Mouse (Mus musculus) liver, embryonic 16.5 days (tissue): ENCODE results near the gene Mipol1. TPM values are rescaled to one million over a fixed set of nuclear protein-coding genes. Genes with fewer than 3 reads are reported as not detected.

ENCODE experiments used
- ATAC-seq: fragments of 200-750 bp; cut with Nextera tagmentation; 2 replicates; pipeline ENCODE4 v1.8.0; 2017; ENCODE audit warnings: low read depth, mild to moderate bottlenecking, moderate number of reproducible peaks, moderate library complexity
- H3K27ac ChIP-seq: fragments of 300-500 bp; sonication (generic); 2 replicates; pipeline ENCODE4 v1.5.1; 2014; ENCODE audit warnings: mild to moderate bottlenecking, low read length
- H3K27me3 ChIP-seq: fragments of 300-500 bp; sonication (generic); 2 replicates; pipeline ENCODE4 v1.6.1; 2014; ENCODE audit warnings: low read depth, low read length, mixed read lengths; ENCODE audit not compliant: control insufficient read depth, insufficient read depth
- H3K36me3 ChIP-seq: fragments of 300-500 bp; sonication (generic); 2 replicates; pipeline ENCODE4 v1.6.1; 2014; ENCODE audit warnings: mild to moderate bottlenecking; ENCODE audit not compliant: control insufficient read depth, insufficient read depth
- H3K4me1 ChIP-seq: fragments of 300-500 bp; sonication (generic); 2 replicates; pipeline ENCODE4 v1.6.1; 2014; ENCODE audit warnings: low read depth, low read length, mixed read lengths; ENCODE audit not compliant: control insufficient read depth
- H3K4me2 ChIP-seq: fragments of 300-500 bp; sonication (generic); 2 replicates; pipeline ENCODE4 v1.6.1; 2014; ENCODE audit warnings: low read depth, low read length, mixed read lengths
- H3K4me3 ChIP-seq: fragments of 300-500 bp; sonication (generic); 2 replicates; pipeline ENCODE4 v1.5.1; 2014; ENCODE audit warnings: low read depth, mild to moderate bottlenecking, low read length
- H3K9ac ChIP-seq: fragments of 300-500 bp; sonication (generic); 2 replicates; pipeline ENCODE4 v1.6.1; 2014; ENCODE audit warnings: low read depth, low read length
- H3K9me3 ChIP-seq: fragments of 300-500 bp; sonication (generic); replicated peaks from 2 replicates; pipeline ENCODE4 v1.6.1; 2016; ENCODE audit warnings: low read length; ENCODE audit not compliant: control insufficient read depth
- WGBS: fragments of 180-500 bp; shearing (Covaris S2); extraction: QIAGEN DNeasy Blood & Tissue Kit; methylation state at CpG from one replicate; pipeline ENCODE4 v1.1.7; 2014; ENCODE audit not compliant: insufficient replicate concordance; 5-methylcytosine and 5-hydroxymethylcytosine counted together
- polyA plus RNA-seq: library from polyadenylated mRNA; unstranded; fragments of >200 nt; fragmentation: Nextera tagmentation; extraction: Ambion mirVana; gene quantifications from 2 replicates; pipeline ENCODE4 v1.2.1, GENCODE M21; 2015

Gene Mipol1
- polyA plus RNA-seq, 1 experiment from 2014 or later = 2.7 TPM

GRCm38 (mm10) chr12:57285303-57286059, 55.3 kb downstream of the Mipol1 start:
- Histone ChIP-seq H3K4me3 (no peak overlapping the region), H3K27me3 (no peaks in the 10 kb centered on the region), H3K4me2 (no peak overlapping the region), H3K4me1 (no peaks in the 10 kb centered on the region), H3K27ac (no peak overlapping the region), H3K36me3 (no peaks in the 10 kb centered on the region), H3K9me3 (no peaks in the 10 kb centered on the region), H3K9ac (no peak overlapping the region)
- 59% methylated on average over 5 of the region's 5 CpGs for WGBS
- no peak for ATAC-seq

- no peaks in the 10 kb centered on the region for H3K36me3 ChIP-seq
- H3K9me3 ChIP-seq = no peaks in the 10 kb centered on the region
- H3K27ac ChIP-seq = no peak overlapping the region
- WGBS = 85% methylated on average over 4 of the region's 4 CpGs
- no peak overlapping the region for H3K4me2 ChIP-seq
- H3K4me3 ChIP-seq = no peak overlapping the region
- ATAC-seq = no peak
- no peak overlapping the region for H3K9ac ChIP-seq
- H3K27me3 ChIP-seq = no peaks in the 10 kb centered on the region
- H3K4me1 ChIP-seq = no peaks in the 10 kb centered on the region
These were observed 77.1 kb downstream of the Mipol1 start for GRCm38 (mm10) chr12:57307337-57307736.

- no peak overlapping the region for H3K4me2 ChIP-seq
- H3K4me3 ChIP-seq = no peak overlapping the region
- no peaks in the 10 kb centered on the region for H3K36me3 ChIP-seq
- H3K27me3 ChIP-seq = no peaks in the 10 kb centered on the region
- H3K27ac ChIP-seq = no peak overlapping the region
- ATAC-seq = no peak
- WGBS = 47% methylated on average over 1 of the region's 1 CpGs
- no peaks in the 10 kb centered on the region for H3K4me1 ChIP-seq
- H3K9me3 ChIP-seq = no peaks in the 10 kb centered on the region
- no peak overlapping the region for H3K9ac ChIP-seq
These were observed 77.5 kb downstream of the Mipol1 start for GRCm38 (mm10) chr12:57307748-57308147.

GRCm38 (mm10) chr12:57339053-57339452, 108.8 kb downstream of the Mipol1 start:
- H3K27me3 ChIP-seq = no peaks in the 10 kb centered on the region
- ATAC-seq = no peak
- WGBS = 52% methylated on average over 1 of the region's 1 CpGs
- no peak overlapping the region for H3K4me2 ChIP-seq
- H3K4me1 ChIP-seq = no peaks in the 10 kb centered on the region
- H3K27ac ChIP-seq = no peak overlapping the region
- no peaks in the 10 kb centered on the region for H3K36me3 ChIP-seq
- H3K4me3 ChIP-seq = no peak overlapping the region
- no peaks in the 10 kb centered on the region for H3K9me3 ChIP-seq
- H3K9ac ChIP-seq = no peak overlapping the region

GRCm38 (mm10) chr12:57340111-57340510, 109.9 kb downstream of the Mipol1 start:
- Histone ChIP-seq H3K4me3 (no peak overlapping the region), H3K9me3 (no peaks in the 10 kb centered on the region), H3K27me3 (no peaks in the 10 kb centered on the region), H3K9ac (no peak overlapping the region), H3K4me2 (no peak overlapping the region), H3K4me1 (no peaks in the 10 kb centered on the region), H3K36me3 (no peaks in the 10 kb centered on the region), H3K27ac (no peak overlapping the region)
- no peak for ATAC-seq
- 71% methylated on average over 2 of the region's 2 CpGs for WGBS

- Histone ChIP-seq H3K36me3 (no peaks in the 10 kb centered on the region), H3K27me3 (no peaks in the 10 kb centered on the region), H3K4me1 (no peaks in the 10 kb centered on the region), H3K9me3 (no peaks in the 10 kb centered on the region), H3K9ac (no peak overlapping the region), H3K4me3 (no peak overlapping the region), H3K27ac (no peak overlapping the region), H3K4me2 (no peak overlapping the region)
- 74% methylated on average over 2 of the region's 2 CpGs for WGBS
- no peak for ATAC-seq
These were observed 132.5 kb downstream of the Mipol1 start for GRCm38 (mm10) chr12:57362732-57363131.

- Histone ChIP-seq H3K27me3 (no peaks in the 10 kb centered on the region), H3K4me3 (no peak overlapping the region), H3K36me3 (no peaks in the 10 kb centered on the region), H3K4me2 (no peak overlapping the region), H3K9ac (no peak overlapping the region), H3K4me1 (no peaks in the 10 kb centered on the region), H3K27ac (no peak overlapping the region), H3K9me3 (no peaks in the 10 kb centered on the region)
- no peak for ATAC-seq
- WGBS = 66% methylated on average over 7 of the region's 7 CpGs
These were observed 133.8 kb downstream of the Mipol1 start for GRCm38 (mm10) chr12:57364027-57364426.

GRCm38 (mm10) chr12:57371790-57372547, 141.7 kb downstream of the Mipol1 start:
- Histone ChIP-seq H3K9me3 (no peaks in the 10 kb centered on the region), H3K27me3 (no peaks in the 10 kb centered on the region), H3K4me3 (no peak overlapping the region), H3K4me2 (no peak overlapping the region), H3K36me3 (no peaks in the 10 kb centered on the region), H3K4me1 (no peaks in the 10 kb centered on the region; the same call in 1 of the 2 replicates), H3K27ac (no peak overlapping the region), H3K9ac (no peak overlapping the region)
- WGBS = 69% methylated on average over 3 of the region's 3 CpGs
- ATAC-seq = peak; percentile 91

- no peak for ATAC-seq
- WGBS = 63% methylated on average over 6 of the region's 6 CpGs
These were observed 152.6 kb downstream of the Mipol1 start for GRCm38 (mm10) chr12:57382797-57383196.

More at GRCm38 (mm10) chr12:57382797-57383196, 152.6 kb downstream of the Mipol1 start:
- H3K4me3 ChIP-seq = no peak overlapping the region
- no peaks in the 10 kb centered on the region for H3K27me3 ChIP-seq
- H3K9ac ChIP-seq = no peak overlapping the region
- no peaks in the 10 kb centered on the region for H3K4me1 ChIP-seq
- no peaks in the 10 kb centered on the region for H3K9me3 ChIP-seq
- no peaks in the 10 kb centered on the region for H3K36me3 ChIP-seq
- no peak overlapping the region for H3K27ac ChIP-seq
- no peak overlapping the region for H3K4me2 ChIP-seq
